Mouse (Mus musculus) mature B cell (primary cell): Measurements from ENCODE around the gene Pars2.

Source experiments
- in situ Hi-C: fragments of 300-500 bp; cut with MboI; formaldehyde crosslinking; loops from 2 replicates; pipeline ENCODE4 v1.14.3; 2019

Pars2 gene

DNA sequence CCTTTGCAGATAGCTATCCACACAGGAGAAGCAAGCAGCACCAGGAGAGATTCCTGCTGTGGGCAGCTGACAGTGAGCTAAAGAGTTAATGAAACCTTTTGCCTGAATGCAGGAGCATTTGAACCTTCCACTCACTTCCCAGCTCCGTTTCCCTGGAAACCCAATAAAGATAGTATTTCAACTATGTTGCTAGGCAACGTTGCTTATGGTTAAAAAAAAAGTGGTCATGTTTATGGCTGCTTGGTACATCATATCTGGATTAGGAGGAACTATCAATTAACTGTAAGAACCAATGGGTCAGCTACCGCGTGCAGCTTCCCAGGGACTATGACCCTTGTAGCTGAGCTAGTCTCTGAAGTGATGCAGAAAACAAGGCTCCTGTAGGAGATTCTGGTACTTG, 49.9 kb downstream of the Pars2 start:
- in situ Hi-C loops, result loop anchor here (10.0 kb wide), 1 partner anchor 66 kb away; no protein-coding TSS in a partner anchor

- in situ Hi-C loops, result loop anchor here (10.0 kb wide), 1 partner anchor 69 kb away; no protein-coding TSS in a partner anchor
Observed at GRCm38 (mm10) chr4:106703956-106704355, 53.1 kb downstream of the Pars2 start.

DNA sequence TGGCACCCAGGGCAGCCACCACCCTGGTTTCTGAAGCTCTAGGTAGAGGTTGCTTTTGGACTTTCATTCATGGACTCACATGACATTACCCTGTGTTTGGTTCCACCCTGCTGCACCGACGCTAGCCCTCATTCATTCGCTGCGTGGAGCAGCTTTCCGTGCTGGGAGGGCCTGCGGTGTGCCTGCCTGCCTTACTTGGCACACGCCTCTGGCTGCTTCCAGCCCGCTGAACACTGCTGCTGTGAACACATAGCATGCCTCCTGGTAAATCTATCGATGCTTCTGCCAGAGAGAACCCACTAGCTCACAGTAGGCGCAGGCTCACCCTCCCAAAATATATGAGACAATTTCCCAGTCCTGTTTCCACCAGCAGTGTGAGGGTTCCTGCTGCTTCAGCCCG, 53.5 kb downstream of the Pars2 start:
- in situ Hi-C loops, result loop anchor here (10.0 kb wide), 1 partner anchor 70 kb away; no protein-coding TSS in a partner anchor
